Mouse (Mus musculus): Measurements from ENCODE around the gene Ces1c.

Gene Ces1c

DNA sequence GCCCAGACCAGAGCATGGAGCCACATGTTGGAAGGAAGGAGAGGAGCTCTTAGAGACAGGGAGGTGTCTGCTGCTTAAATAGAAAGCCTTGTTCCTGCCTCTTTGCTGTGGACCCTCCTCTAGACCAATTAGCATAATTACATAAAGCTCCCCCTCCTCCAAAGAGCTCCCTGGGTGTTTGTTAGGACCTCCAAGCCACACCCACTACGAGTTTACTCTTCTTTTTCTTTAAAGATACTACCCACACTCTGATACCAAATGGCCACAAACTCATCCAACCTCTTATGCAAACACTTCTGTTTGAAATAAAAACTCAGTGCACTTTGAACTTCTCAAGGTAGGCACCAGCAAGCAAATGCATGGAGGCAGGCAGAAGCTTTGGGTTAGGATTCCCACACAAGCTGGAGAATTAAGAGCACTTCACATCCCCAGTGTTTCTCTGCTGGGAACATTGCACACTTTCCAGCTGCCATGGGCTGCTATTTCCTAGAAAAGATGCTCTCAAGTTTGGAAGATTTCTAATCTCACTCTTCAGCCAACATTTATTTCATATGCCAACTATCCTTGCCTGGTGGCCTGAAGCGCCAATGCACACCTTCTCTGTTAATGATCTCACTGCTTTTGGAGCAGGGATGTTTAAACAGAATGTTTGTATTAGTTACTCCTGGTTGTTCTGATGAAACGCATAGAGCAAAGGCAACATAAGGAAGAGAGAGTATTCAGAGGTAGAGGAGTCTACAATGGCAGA is at the start of gene Ces1c:
TSS of gene Ces1c (minus strand) at position 51 of the 748 bp plus-strand sequence.
- no peak for DNase-seq

DNA sequence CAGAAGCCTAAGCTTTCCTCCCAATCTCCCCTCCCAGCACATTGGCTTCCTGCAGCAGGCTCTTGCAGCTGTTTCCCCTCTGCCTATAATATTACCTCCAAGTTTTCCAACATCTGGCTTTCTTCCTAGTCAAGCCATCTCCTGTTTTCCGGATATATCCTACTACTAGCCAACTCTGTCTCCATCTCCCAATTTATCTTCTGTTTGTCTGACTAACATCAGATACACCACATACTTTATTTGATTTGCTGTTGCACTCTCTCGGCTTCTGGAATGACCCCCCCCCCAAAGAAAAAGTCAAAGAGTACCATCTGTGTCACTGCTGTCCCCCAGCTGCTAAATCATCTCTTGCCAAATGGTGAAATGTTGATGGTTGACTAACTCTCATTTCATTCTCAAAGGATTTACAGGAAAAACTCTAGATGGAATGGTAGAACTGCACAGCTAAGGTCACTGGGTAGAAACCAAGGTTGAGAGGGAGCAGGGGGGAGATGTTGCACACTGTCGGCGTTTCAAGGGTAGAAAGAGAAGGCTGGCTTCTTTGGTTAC is 49.6 kb upstream of the Ces1c start:
- DNase-seq, result no peak

DNA sequence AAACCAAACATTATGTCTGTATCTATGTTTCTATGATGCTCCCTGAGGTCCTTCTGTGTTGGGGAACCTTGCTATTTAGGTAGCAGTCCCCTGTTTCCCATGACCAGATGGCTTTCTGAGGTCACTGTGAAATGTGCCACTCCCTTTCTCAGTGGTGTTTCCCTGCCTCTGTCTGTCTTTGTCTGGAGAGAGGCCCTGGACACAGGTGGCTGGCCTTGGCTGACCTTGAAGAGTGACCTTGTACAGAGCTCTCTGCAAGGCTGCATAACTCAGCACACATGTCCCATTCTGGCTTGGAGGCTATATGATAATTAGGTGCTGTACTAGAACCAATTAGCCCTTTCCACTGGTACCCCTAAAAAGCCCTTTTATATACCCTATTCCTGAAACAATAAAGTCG is 45.5 kb upstream of the Ces1c start:
- no peak for DNase-seq

DNA sequence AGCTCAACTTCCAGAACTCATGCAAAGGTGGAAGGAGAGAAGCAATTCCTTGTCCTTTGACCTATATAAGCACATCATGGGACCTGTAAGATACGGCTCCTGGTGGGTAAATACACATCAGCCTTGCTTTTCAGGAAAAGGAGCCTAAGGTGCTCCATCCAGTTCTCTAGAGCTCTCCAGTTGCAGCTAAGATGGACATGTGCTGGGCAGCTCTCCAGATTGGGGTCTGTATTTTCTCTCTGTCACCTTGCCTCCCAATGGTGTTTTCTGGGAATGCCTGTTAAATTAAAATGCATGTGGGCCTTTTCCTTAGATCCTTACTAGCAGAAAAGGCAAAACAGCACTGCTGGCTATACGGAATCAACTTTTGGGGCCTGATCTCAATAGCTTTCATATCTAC is 43.5 kb upstream of the Ces1c start:
- no peak for DNase-seq

DNA sequence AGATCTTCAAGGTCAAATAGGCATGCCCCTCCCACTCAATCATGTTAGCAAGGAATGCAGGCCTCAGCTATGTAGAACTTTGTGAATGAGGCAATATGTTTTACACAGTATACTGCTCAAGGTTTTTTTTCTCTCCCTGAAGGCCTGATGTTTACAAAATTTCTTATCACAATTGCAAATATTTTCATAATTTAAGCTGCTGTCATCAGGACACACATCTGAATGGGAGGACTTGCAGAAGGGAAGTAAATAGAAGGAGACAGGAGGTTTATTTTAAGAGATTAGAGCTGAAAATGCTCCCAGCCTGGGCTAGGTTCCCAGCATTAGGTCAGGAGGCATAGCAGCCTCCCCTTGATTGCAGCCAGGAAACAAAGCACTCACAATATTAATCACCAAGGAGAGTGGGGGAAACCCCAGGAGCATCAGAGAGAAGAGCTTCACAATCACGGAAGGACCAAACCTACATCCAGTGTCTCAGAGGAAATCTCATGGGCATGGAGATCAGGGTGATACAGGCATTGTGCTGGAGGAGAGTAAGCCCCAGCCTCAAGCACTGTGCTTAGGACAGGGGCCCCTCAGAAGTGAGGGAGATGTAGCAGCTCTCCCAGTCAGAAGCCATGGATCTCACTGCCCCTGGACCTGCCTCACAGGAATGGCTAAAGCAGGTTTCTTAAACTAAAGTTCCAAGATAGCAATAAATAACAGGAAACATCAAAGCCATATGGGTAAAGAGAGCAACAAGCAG is 40.9 kb upstream of the Ces1c start:
- DNase-seq, result no peak

DNA sequence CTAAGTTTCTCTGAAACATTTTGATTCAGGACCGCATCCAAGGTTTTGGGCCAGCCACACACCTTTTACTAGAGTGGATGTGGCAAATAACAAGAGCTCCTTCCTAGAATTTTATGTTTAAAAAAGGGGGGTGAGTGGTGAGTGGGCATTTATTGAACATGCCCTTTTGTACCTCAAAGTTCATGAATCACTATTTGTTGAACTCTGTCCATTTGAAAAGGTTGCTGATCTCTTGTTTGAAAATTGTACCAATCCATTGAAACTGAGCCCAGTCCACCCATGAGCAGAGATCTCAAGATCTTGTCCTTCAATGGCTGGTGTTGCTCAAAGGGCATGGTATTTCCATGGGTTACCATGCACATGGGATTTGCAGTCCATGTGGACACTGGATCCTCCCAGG is 32.3 kb upstream of the Ces1c start:
- no peak for DNase-seq

DNA sequence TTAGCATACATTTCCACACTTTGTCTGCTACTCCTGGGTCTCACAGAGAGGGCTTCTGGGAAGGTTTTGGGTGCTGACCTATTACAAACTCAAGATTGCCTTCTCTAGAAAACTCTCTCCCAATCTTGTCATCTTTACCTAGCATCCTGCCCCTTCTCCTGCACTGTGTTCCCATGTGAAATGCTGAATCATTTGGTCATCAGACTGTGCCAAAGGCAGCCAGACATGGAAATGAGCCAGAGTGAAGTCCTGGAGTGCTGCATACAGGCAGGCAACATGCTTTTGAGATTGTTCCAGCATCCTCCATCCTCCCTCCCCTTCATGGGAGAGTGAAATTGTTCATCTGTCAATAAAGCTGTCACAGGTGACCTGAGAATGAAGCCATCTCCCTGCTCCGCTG is 20.3 kb upstream of the Ces1c start:
- no peak for DNase-seq

DNA sequence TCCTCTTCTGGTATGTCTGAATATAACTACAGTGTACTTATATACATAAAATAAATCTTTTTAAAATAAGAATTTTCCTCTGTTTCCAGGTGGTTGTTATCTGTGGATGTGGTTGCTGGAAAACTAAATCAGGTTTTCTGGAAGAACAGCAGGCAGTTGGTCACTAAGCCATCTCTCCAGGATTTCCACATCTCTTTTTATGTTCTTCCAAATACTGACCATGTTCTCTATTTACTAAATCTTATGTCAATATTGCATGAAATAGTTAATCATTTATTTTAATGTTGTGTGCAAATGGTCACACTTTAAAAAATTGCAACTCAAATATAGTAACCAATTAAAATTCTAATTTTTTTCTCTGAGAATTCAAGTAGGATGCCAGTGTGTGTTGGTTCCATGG is 16.2 kb upstream of the Ces1c start:
- DNase-seq, result no peak

DNA sequence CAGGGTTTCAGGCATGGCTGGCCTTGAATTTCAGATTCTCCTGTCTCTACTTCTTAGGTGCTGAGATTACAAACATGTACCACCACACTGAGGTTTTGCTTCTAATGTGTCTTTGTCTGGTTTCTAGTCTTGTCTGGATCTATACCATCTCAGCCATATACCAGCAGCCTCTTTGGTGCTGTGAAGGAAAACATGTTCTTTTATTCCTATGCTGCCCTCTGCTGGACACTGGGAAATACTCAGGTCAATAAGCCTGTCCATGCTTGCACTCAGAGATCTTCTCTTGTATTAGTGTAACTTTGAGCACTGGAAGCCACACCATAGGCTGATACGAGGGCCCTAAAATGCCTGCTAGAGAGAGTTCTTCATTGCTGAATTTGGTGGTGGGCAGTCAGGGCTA is 9.6 kb upstream of the Ces1c start:
- DNase-seq, result peak; percentile 46

DNA sequence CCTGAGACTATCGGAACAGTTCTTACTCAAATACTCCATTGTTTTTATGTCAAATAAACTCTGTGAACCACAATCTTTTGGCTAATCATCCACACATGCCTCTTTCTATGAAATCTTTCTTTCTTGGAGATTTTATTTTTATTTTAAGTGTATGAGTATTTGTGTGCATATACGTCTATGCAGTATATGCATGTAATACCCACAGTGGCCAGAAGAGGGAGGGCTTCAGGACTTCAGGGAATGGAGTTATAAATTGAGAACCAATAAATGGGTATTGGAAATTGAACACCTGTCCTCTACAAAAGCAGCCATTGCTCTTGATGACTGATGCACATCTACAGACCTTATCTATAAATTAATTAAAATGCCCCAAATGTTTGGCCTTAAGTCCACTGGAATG is 1.1 kb upstream of the Ces1c start:
- DNase-seq, result no peak

DNA sequence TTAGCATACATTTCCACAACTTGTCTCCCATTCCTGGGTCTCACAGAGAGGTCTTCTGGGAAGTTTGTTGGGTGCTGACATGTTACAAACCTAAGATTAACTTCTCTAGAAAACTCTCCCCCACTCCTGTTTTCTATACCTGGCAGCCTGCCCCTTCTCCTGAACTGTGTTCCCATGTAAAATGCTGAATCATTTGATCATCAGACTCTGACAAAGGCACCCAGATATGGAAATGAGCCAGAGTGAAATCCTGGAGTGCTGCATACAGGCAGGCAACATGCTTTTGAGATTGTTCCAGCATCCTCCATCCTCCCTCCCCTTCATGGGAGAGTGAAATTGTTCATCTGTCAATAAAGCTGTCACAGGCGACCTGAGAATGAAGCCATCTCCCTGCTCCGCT is 4.6 kb downstream of the Ces1c start:
- peak; percentile 3 for DNase-seq

DNA sequence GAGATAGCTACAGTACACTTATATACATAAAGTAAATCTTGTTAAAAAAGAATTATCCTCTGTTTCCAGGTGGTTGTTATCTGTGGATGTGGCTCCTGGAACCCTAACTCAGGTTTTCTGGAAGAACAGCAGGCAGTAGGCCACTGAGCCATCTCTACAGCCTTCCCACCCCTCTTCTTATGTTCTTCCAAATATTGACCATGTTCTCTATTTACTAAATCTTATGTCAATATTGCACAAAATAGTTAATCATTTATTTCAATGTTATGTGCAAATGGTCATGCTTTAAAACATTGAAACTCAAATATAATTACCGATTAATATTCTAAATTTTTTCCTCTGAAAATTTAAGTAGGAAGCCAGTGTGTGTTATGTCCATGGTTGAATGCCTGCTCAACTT is 9.1 kb downstream of the Ces1c start:
- no peak for DNase-seq

DNA sequence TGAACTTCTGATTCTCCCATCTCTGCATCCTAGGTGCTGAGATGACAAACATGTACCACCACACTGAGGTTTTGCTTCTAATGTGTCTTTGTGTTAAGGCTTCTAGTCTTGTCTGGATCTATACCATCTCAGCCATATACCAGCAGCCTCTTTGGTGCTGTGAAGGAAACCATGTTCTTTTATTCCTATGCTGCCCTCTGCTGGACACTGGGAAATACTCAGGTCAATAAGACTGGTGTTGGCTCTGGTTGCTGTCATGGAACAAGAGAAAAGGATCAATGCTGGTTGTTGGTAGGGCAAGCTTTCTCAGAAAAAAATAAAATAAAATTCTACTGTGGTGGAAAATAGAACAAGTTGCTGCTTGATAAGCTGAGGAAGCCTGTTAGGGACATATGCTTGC is 35.7 kb downstream of the Ces1c start:
- peak; percentile 31 for DNase-seq

DNA sequence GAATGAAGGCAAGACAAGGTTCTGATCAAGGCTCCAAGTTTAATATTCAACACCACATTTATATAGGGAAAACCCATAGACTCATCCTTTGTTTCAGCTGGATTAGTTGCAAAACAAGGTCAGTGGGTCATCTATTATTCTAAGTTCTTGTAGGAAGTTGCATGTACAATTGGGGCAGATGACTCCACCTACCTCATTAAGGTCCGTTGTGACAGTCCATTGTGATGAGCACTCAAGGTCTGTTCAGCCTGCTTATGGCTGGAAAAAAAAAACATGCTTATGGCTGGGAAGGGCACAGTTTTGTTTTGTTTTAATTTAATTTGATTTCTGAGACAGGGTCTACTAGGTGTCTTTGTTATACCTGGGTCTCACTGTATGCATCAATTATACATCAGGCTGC is 39.8 kb downstream of the Ces1c start:
- no peak for DNase-seq

DNA sequence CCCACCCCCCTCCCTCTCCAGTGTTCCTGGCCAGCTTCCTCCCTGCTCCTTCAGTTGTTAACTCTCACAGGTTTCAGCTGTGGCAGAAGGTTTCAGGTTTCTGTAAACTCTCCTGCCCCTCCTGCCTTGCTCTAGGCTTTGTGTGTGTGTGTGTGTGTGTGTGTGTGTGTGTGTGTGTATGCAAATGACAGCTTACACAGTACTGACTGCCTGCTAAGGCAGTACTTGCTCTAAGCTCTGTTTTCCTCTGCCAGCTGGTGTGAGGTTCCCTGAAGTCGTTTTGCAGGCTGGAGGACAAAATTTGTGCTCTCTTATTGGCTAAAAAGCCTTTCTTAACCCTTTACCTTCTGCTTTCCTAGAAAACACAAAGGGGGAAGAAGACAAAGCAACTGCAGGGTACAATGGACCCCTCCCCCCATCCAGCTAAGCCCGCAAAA is 42.4 kb downstream of the Ces1c start:
- DNase-seq, result no peak

DNA sequence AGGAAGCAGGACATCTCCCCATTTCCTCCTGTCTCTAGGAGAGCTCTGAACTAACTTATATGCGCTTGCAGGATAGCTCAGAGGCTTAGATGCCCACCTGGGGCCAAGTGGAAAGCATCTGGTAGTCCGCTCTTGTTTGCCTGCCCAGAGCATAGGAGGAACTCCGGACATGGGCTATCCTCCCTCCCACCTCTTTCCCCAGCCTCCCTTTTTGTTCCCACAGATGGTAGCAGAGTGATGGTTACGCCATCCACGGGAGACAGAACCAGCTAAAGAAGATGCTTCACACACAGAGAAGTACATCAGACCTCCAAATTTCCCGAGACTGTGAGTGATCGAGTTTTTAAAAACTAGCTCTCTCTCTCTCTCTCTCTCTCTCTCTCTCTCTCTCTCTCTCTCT is 42.9 kb downstream of the Ces1c start:
- DNase-seq, result no peak

DNA sequence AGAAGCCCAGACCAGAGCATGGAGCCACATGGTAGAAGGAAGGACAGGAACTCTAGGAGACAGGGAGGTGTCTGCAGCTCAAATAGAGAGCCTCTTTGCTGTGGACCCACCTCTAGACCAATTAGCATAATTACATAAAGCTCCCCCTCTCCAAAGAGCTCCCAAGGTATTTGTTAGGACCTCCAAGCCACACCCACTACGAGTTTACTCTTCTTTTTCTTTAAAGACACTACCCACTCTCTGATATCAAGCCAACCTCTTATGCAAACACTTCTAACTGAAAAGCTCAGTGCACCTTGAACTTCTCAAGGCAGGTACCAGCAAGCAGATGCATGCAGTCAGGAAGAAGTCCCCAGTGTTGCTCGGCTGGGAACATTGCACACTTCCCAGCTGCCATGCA is 51.2 kb downstream of the Ces1c start, which contains the start of gene Ces1b:
TSS of gene Ces1b (minus strand) at position 131 of the 400 bp plus-strand sequence.
- DNase-seq, result no peak

DNA sequence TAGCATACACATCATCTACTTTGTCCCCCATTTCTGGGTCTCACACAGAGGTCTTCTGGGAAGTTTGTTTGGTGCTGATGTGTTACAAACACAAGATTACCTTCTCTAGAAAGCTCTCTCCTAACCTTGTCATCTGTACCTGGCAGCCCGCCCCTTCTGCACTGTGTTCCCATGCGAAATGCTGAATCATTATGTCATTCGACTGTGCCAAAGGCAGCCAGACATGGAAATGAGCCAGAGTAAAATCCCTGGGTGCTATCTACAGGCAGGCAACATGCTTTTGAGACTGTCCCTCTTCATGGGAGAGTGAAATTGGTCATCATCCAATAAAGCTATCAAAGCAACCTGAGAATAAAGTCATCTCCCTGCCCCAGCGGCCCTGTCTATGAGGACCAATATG is 55.8 kb downstream of the Ces1c start:
- no peak for DNase-seq

DNA sequence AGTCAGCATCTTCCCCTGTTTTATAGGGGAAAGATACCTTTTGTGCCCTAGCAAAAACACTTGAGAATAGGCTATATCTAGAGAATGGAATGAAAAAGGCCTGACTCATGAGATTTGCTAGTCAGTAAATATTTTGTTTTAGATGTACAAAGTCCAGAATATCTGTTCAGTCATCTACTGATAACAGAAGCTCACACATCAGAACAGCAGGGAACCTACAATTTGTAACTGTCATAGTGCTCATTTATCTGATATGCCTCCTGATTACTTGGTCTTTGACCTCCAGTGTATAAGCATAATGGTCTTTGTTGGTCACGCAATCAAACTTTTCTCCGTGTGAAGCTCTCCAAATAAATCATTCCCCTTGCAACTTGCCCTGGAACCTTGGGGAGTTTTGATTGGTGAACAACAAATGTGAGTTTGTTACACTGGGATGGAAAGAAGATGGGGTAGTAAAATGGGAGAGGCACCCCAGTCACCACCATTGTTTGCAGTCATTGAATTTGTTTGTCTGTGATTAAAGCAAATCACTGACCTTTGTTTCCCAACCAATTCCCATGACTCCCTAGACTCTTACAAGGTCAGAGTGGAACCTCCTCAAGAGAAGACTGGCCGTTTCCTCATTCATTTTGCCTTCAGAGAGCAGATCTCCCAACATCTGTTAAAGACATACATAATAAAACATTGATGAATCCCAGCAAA is 67.5 kb downstream of the Ces1c start:
- DNase-seq, result no peak

DNA sequence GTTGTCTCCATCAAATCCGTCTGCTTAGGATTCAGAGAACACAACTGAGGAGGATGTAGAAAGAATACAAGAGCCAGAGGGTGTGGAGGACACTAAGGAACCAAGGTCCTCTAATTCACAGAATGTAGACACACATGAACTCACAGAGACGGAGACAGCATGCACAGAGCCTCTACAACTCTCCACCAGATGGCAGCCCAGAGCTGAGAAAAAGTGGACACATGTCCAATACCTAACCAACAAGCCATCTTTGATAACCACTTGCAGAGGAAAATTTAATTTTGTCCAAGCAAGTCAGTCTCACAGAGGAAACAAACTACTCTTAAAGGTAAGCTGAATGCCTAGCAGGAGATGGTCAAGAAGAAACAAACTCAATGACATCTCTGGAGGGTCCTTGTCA is 71.9 kb downstream of the Ces1c start:
- DNase-seq, result peak; percentile 36

DNA sequence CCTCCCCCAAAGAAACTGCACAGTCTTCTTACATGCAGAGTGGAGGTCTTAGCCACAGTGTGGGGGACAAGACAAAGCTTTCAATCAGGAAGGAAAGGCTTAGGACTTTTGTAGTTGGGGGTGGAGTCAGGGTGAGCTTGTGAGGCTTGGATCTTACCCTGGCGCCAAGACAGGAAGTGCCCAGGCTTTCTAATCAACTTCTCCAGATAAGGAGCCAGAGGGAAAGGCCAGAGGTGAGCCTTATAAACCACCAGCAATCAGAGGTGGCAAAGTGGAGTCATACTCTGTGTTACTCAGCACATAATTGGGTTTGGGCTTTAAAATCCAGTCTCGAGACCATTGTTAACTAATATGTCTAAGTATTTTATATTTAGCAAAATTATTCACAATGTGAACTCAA is 75.8 kb downstream of the Ces1c start:
- no peak for DNase-seq
